Mouse (Mus musculus): ENCODE data around the gene Tmsb15l.

DNA sequence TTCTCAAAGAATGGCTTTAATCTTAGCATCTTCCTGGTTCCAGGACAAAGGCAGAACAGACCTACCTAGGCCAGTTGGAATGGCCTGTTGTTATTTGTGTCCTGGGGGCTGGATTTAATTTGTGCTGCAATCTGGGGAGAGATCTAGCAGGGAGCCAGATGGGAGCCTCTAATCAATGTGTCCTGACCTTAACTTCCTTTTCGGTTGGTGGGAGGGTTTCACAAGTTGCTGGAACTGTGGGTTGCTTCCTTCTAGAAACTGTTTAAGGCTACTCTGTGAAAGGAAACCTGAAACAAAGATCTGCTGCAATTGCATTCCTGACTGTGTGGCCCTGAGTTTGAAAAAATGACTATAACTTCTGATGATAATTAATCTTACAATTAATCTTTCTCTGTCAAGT lies 41.0 kb upstream of the Tmsb15l start:
- TF ChIP-seq POLR2A (IDR thresholded peaks at IDR 0.05; ENCODE audit: control insufficient read depth, low read depth, low read length) (no peak), CTCF (IDR thresholded peaks at IDR 0.05; ENCODE audit: control insufficient read depth, insufficient read depth, insufficient replicate concordance, low read depth, low read length) (no peak)
